Mouse (Mus musculus) midbrain, embryonic 12.5 days (tissue): ENCODE measurements at regions not wholly inside any gene's neighbourhood (a gene's known extent, or its start where the extent isn't known, plus 50 kb on each side); places are given as distances from the start of the nearest gene placed in this dataset.

Source experiments
- ATAC-seq: fragments of 200-750 bp; cut with Nextera tagmentation; 2 replicates; pipeline ENCODE4 v1.8.0; 2017; ENCODE audit warnings: low read depth, moderate TSS enrichment, moderate library complexity; ENCODE audit not compliant: low FRiP score
- H3K27ac ChIP-seq: fragments of 300-500 bp; sonication (generic); replicated peaks from 2 replicates; pipeline ENCODE4 v1.5.1; 2016; ENCODE audit warnings: mild to moderate bottlenecking
- H3K27me3 ChIP-seq: fragments of 300-500 bp; sonication (generic); 2 replicates; pipeline ENCODE4 v1.6.1; 2016; ENCODE audit warnings: mild to moderate bottlenecking
- H3K36me3 ChIP-seq: fragments of 300-500 bp; sonication (generic); 2 replicates; pipeline ENCODE4 v1.6.1; 2016
- H3K4me1 ChIP-seq: fragments of 300-500 bp; sonication (generic); 2 replicates; pipeline ENCODE4 v1.6.1; 2016
- H3K4me2 ChIP-seq: fragments of 300-500 bp; sonication (generic); replicated peaks from 2 replicates; pipeline ENCODE4 v1.6.1; 2016; ENCODE audit warnings: mild to moderate bottlenecking, moderate library complexity
- H3K4me3 ChIP-seq: fragments of 300-500 bp; sonication (generic); 2 replicates; pipeline ENCODE4 v1.5.1; 2016; ENCODE audit warnings: mild to moderate bottlenecking
- H3K9ac ChIP-seq: fragments of 300-500 bp; sonication (generic); replicated peaks from 2 replicates; pipeline ENCODE4 v1.6.1; 2016; ENCODE audit warnings: mild to moderate bottlenecking, moderate library complexity
- H3K9me3 ChIP-seq: fragments of 300-500 bp; sonication (generic); 2 replicates; pipeline ENCODE4 v1.6.1; 2016; ENCODE audit warnings: mild to moderate bottlenecking
- WGBS: fragments of 180-500 bp; shearing (Covaris S2); methylation state at CpG from one replicate; pipeline ENCODE4 v1.1.7; 2016; 5-methylcytosine and 5-hydroxymethylcytosine counted together

GRCm38 (mm10) chr9:79173036-79173435, 545.6 kb downstream of the Col12a1 start:
- Histone ChIP-seq H3K4me2 (no peak overlapping the region), H3K27me3 (no peaks in the 10 kb centered on the region), H3K27ac (no peak overlapping the region), H3K9me3 (no peaks in the 10 kb centered on the region), H3K4me1 (no peaks in the 10 kb centered on the region), H3K4me3 (no peak overlapping the region), H3K36me3 (no peaks in the 10 kb centered on the region), H3K9ac (no peak overlapping the region)
- no peak for ATAC-seq

GRCm38 (mm10) chr9:79179954-79180353, 538.7 kb downstream of the Col12a1 start:
- WGBS: 92% methylated on average over 2 of the region's 2 CpGs
- no peak for ATAC-seq

GRCm38 (mm10) chr9:79195420-79195819, 523.2 kb downstream of the Col12a1 start:
- ATAC-seq: no peak
- 86% methylated on average over 2 of the region's 2 CpGs for WGBS
- H3K4me3 ChIP-seq: no peak overlapping the region
- H3K9me3 ChIP-seq: no peaks in the 10 kb centered on the region
- no peak overlapping the region for H3K9ac ChIP-seq
- H3K4me2 ChIP-seq: no peak overlapping the region
- no peaks in the 10 kb centered on the region for H3K36me3 ChIP-seq
- no peaks in the 10 kb centered on the region for H3K4me1 ChIP-seq
- H3K27me3 ChIP-seq: no peaks in the 10 kb centered on the region
- no peak overlapping the region for H3K27ac ChIP-seq

More at GRCm38 (mm10) chr9:79179954-79180353, 538.7 kb downstream of the Col12a1 start:
- Histone ChIP-seq H3K9me3 (no peaks in the 10 kb centered on the region), H3K4me2 (no peak overlapping the region), H3K27ac (no peak overlapping the region), H3K4me1 (no peaks in the 10 kb centered on the region), H3K36me3 (no peaks in the 10 kb centered on the region), H3K27me3 (no peaks in the 10 kb centered on the region), H3K4me3 (no peak overlapping the region), H3K9ac (no peak overlapping the region)

GRCm38 (mm10) chr9:79201755-79202154, 516.9 kb downstream of the Col12a1 start:
- no peak for ATAC-seq
- 70% methylated on average over 3 of the region's 3 CpGs for WGBS
- H3K4me2 ChIP-seq: no peak overlapping the region
- H3K9me3 ChIP-seq: no peaks in the 10 kb centered on the region
- H3K36me3 ChIP-seq: no peaks in the 10 kb centered on the region
- H3K27me3 ChIP-seq: no peaks in the 10 kb centered on the region
- H3K9ac ChIP-seq: no peak overlapping the region
- no peak overlapping the region for H3K27ac ChIP-seq
- no peak overlapping the region for H3K4me3 ChIP-seq
- no peaks in the 10 kb centered on the region for H3K4me1 ChIP-seq

DNA sequence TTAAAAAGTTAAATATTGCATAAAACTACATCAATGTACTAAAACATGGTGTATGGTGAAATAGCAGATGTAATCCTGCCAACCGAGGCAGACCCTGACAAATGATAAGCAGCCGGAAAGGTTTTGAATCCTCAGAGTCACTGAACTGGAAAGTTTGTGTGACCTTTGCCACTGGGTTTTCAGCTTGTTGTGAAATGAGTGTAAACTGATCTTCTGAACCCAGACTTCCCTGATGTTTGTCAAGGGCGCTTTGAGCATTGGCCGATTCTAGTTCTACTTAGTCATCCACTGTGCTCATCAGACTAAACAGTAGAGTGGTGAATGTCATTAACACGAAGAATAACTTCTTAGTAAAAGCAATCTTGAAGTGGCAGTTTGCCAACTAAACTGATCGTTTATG, 505.3 kb downstream of the Col12a1 start:
- ATAC-seq: no peak
- no peak overlapping the region for H3K27ac ChIP-seq
- no peak overlapping the region for H3K4me2 ChIP-seq
- H3K4me1 ChIP-seq: no peaks in the 10 kb centered on the region
- H3K9me3 ChIP-seq: no peaks in the 10 kb centered on the region
- no peak overlapping the region for H3K9ac ChIP-seq
- no peaks in the 10 kb centered on the region for H3K36me3 ChIP-seq
- WGBS: 51% methylated on average over 6 of the region's 6 CpGs
- H3K27me3 ChIP-seq: no peaks in the 10 kb centered on the region
- no peak overlapping the region for H3K4me3 ChIP-seq

- no peak for ATAC-seq
- 66% methylated on average over 3 of the region's 3 CpGs for WGBS
- Histone ChIP-seq H3K27me3 (no peaks in the 10 kb centered on the region), H3K4me1 (no peaks in the 10 kb centered on the region), H3K27ac (no peak overlapping the region), H3K4me3 (no peak overlapping the region), H3K9me3 (no peaks in the 10 kb centered on the region), H3K9ac (no peak overlapping the region), H3K4me2 (no peak overlapping the region), H3K36me3 (no peaks in the 10 kb centered on the region)
These were observed 502.6 kb downstream of the Col12a1 start for GRCm38 (mm10) chr9:79215986-79216385.

DNA sequence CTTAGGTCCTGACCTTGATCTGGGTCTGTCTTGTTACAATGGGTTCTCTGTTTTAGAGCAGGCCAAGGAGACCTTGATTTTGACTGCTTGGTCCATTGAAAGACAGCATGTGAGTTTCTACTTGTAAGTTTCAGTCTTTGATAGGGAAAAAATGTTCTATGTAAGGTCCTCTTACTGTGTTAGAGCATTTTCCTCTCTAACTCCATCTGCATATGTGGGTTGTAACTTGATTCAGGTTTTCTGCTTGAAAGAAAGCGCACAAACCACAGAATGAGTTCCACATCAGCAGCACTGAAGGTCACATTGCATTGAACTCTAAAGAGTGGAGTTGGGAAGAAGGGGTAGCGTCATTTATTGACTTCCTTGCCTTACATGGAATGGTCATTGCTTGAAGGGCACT, 502.2 kb downstream of the Col12a1 start:
- Histone ChIP-seq H3K9me3 (no peaks in the 10 kb centered on the region), H3K27ac (no peak overlapping the region), H3K36me3 (no peaks in the 10 kb centered on the region), H3K9ac (no peak overlapping the region), H3K4me1 (no peaks in the 10 kb centered on the region), H3K27me3 (no peaks in the 10 kb centered on the region), H3K4me2 (no peak overlapping the region), H3K4me3 (no peak overlapping the region)
- WGBS: 86% methylated on average over 2 of the region's 2 CpGs
- ATAC-seq: no peak

DNA sequence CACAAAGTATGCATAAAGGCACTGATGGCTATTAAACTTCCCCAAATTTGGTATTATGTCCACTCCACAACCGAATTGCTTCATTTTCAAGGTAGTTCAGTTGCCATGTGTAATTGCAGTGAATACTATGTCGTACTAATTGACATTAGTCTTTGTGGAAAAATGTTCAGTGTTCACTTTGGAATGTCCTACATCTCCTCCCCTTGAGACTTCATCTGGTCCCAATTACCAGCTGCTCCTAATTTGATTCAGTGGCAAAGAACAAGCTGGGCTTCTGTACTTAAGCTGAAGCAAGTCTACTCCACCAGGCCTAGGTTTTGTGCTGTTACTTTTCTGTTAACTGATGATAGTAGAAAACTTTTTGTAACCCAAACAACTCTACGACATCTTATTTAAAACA, 485.6 kb downstream of the Col12a1 start:
- Histone ChIP-seq H3K9me3 (no peaks in the 10 kb centered on the region), H3K36me3 (no peaks in the 10 kb centered on the region), H3K27ac (no peak overlapping the region), H3K9ac (no peak overlapping the region), H3K4me1 (no peaks in the 10 kb centered on the region), H3K4me2 (no peak overlapping the region), H3K4me3 (no peak overlapping the region), H3K27me3 (no peaks in the 10 kb centered on the region)
- WGBS: 75% methylated on average over 3 of the region's 3 CpGs
- no peak for ATAC-seq

DNA sequence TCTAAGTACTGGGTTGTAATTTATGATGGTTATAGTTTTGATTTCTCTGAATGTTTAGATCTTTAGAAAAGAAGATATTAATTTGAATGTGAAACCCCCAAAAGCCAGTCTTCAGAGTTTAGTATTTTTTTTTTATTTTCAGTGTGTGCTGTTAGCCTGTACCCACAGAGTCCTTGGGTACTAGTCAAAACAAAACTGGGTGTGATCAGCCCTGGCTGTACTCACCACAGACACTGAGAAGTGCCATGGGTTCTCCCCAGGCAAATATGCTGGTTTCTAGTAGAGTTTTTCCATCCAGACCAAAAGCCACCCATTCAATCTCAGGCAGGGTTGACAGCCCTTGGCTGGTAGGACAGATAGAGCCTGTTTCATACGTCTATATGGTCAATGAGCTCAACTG, 484.9 kb downstream of the Col12a1 start:
- H3K27ac ChIP-seq: no peak overlapping the region
- no peak overlapping the region for H3K9ac ChIP-seq
- 83% methylated on average over 1 of the region's 1 CpGs for WGBS
- H3K9me3 ChIP-seq: no peaks in the 10 kb centered on the region
- H3K36me3 ChIP-seq: no peaks in the 10 kb centered on the region
- H3K4me3 ChIP-seq: no peak overlapping the region
- ATAC-seq: no peak
- no peak overlapping the region for H3K4me2 ChIP-seq
- no peaks in the 10 kb centered on the region for H3K4me1 ChIP-seq
- H3K27me3 ChIP-seq: no peaks in the 10 kb centered on the region

GRCm38 (mm10) chr9:79269646-79270213, 448.9 kb downstream of the Col12a1 start:
- Histone ChIP-seq H3K9me3 (no peaks in the 10 kb centered on the region), H3K27me3 (no peaks in the 10 kb centered on the region), H3K4me3 (no peak overlapping the region), H3K9ac (no peak overlapping the region), H3K27ac (no peak overlapping the region), H3K4me2 (no peak overlapping the region), H3K4me1 (no peaks in the 10 kb centered on the region), H3K36me3 (no peaks in the 10 kb centered on the region)
- WGBS: 91% methylated on average over 13 of the region's 13 CpGs
- ATAC-seq: no peak

DNA sequence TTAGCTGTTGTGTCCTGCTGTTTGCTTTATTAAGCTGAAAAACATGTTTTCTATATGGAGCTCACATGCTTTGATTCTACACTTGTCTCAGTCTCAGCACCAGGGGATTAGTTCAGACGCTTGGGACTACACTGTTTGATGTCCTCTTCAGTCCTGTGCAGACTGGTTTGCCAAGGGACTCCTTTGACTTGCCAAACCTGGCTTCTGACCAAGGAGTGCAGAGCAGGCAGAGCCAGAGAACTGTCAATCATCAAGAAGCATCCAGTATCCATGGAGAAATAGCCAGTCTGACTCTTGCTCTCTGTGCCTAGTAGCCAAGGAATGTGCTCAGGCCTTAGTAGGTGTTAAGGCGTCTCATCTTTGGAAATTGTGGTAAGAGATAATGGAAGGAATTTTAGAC, 448.4 kb downstream of the Col12a1 start:
- Histone ChIP-seq H3K36me3 (no peaks in the 10 kb centered on the region), H3K4me3 (no peak overlapping the region), H3K27ac (no peak overlapping the region), H3K4me1 (no peaks in the 10 kb centered on the region), H3K9ac (no peak overlapping the region), H3K9me3 (no peaks in the 10 kb centered on the region), H3K4me2 (no peak overlapping the region), H3K27me3 (no peaks in the 10 kb centered on the region)
- ATAC-seq: no peak
- WGBS: 76% methylated on average over 2 of the region's 2 CpGs

DNA sequence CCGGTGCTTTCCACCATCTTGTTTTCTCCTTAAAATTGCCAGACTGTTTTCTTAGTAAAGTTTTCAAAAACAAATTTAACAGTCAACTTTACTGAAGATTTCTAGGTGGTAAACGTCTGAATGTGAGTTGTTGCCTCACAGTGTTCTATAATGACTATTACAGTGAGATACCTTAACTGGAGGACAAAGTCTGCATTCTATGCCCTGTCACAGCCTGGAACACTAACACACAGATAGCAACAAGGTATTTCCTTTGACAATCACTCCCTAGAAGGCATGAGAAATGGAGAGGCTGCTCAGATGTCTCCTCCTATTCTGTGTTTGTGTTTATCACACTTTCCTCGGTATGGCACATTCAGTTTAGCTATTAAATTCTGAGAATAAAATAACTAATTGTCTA, 430.8 kb downstream of the Col12a1 start:
- Histone ChIP-seq H3K4me3 (no peak overlapping the region), H3K4me1 (no peaks in the 10 kb centered on the region), H3K9me3 (no peaks in the 10 kb centered on the region), H3K36me3 (no peaks in the 10 kb centered on the region), H3K27ac (no peak overlapping the region), H3K27me3 (no peaks in the 10 kb centered on the region), H3K9ac (no peak overlapping the region), H3K4me2 (no peak overlapping the region)
- ATAC-seq: no peak
- WGBS: 90% methylated on average over 3 of the region's 3 CpGs

GRCm38 (mm10) chr9:79295306-79295705, 423.3 kb downstream of the Col12a1 start:
- no peak overlapping the region for H3K4me3 ChIP-seq
- H3K4me2 ChIP-seq: no peak overlapping the region
- H3K27ac ChIP-seq: no peak overlapping the region
- H3K4me1 ChIP-seq: no peaks in the 10 kb centered on the region
- ATAC-seq: no peak
- no peak overlapping the region for H3K9ac ChIP-seq
- 82% methylated on average over 3 of the region's 3 CpGs for WGBS
- H3K36me3 ChIP-seq: no peaks in the 10 kb centered on the region
- H3K27me3 ChIP-seq: no peaks in the 10 kb centered on the region
- H3K9me3 ChIP-seq: no peaks in the 10 kb centered on the region
